Mouse (Mus musculus) midbrain, postnatal 0 days (tissue): Measurements from ENCODE around the gene Rangrf. TPM values are rescaled to one million over a fixed set of nuclear protein-coding genes. Genes with fewer than 3 reads are reported as not detected.
A peak's percentile ranks its signal among the peaks of the same experiment; 100 is the strongest.

ENCODE experiments used
- ATAC-seq: fragments of 200-750 bp; cut with Nextera tagmentation; 2 replicates; pipeline ENCODE4 v1.8.0; 2017; ENCODE audit warnings: moderate number of reproducible peaks, mild to moderate bottlenecking, moderate TSS enrichment, moderate library complexity; ENCODE audit not compliant: low FRiP score
- DNase-seq: peaks from one replicate; pipeline ENCODE4 v3.0.0-alpha.2; 2015; ENCODE audit warnings: low spot score
- H3K27ac ChIP-seq: fragments of 300-500 bp; sonication (generic); 2 replicates; pipeline ENCODE4 v1.5.1; 2014; ENCODE audit warnings: low read depth, mild to moderate bottlenecking, low read length, mixed read lengths
- H3K27me3 ChIP-seq: fragments of 300-500 bp; sonication (generic); 2 replicates; pipeline ENCODE4 v1.6.1; 2014; ENCODE audit warnings: low read length, control low read depth, mixed read lengths; ENCODE audit not compliant: insufficient read depth
- H3K36me3 ChIP-seq: fragments of 300-500 bp; sonication (generic); 2 replicates; pipeline ENCODE4 v1.6.1; 2014; ENCODE audit warnings: low read length, control low read depth, mixed read lengths; ENCODE audit not compliant: insufficient read depth
- H3K4me1 ChIP-seq: fragments of 300-500 bp; sonication (generic); 2 replicates; pipeline ENCODE4 v1.6.1; 2014; ENCODE audit warnings: mild to moderate bottlenecking, control low read depth, antibody characterized with exemption, low read length, mixed read lengths; ENCODE audit not compliant: insufficient read depth
- H3K4me2 ChIP-seq: fragments of 300-500 bp; sonication (generic); 2 replicates; pipeline ENCODE4 v1.6.1; 2014; ENCODE audit warnings: low read depth, mild to moderate bottlenecking, low read length, mixed read lengths; ENCODE audit not compliant: poor library complexity, severe bottlenecking
- H3K4me3 ChIP-seq: fragments of 300-500 bp; sonication (generic); 2 replicates; pipeline ENCODE4 v1.5.1; 2014; ENCODE audit warnings: low read depth, mild to moderate bottlenecking, low read length, moderate library complexity
- H3K9ac ChIP-seq: fragments of 300-500 bp; sonication (generic); replicated peaks from 2 replicates; pipeline ENCODE4 v1.6.1; 2014; ENCODE audit warnings: mild to moderate bottlenecking, low read length, moderate library complexity, mixed read lengths; ENCODE audit not compliant: poor library complexity, severe bottlenecking
- H3K9me3 ChIP-seq: fragments of 300-500 bp; sonication (generic); 2 replicates; pipeline ENCODE4 v1.6.1; 2016; ENCODE audit warnings: low read length, control low read depth
- CTCF ChIP-seq: IDR thresholded peaks from 2 replicates; pipeline ENCODE4 v1.5.1; 2016; ENCODE audit warnings: antibody characterized with exemption, mild to moderate bottlenecking
- WGBS: fragments of 180-500 bp; shearing (Covaris S2); extraction: QIAGEN DNeasy Blood & Tissue Kit; methylation state at CpG from one replicate; pipeline ENCODE4 v1.1.7; 2014; 5-methylcytosine and 5-hydroxymethylcytosine counted together
- microRNA-seq: library from miRNA; unstranded; fragments of <30 nt; microRNA quantifications from one replicate; pipeline ENCODE4, GENCODE M21; 2016; ENCODE audit warnings: borderline number of aligned reads
- polyA plus RNA-seq: library from polyadenylated mRNA; unstranded; fragments of >200 nt; fragmentation: Nextera tagmentation; extraction: Ambion mirVana; gene quantifications from 2 replicates; pipeline ENCODE4 v1.2.1, GENCODE M21; 2015
- total RNA-seq: library from RNA; depleted of rRNA; stranded (reverse); fragments of >200 nt; gene quantifications from 2 replicates; pipeline ENCODE4 v1.2.3, GENCODE M21; 2014; rRNA removed

Gene Rangrf
- total and polyA plus RNA-seq, 2 experiments from 2014 or later: 18.9 to 25.0 TPM

DNA sequence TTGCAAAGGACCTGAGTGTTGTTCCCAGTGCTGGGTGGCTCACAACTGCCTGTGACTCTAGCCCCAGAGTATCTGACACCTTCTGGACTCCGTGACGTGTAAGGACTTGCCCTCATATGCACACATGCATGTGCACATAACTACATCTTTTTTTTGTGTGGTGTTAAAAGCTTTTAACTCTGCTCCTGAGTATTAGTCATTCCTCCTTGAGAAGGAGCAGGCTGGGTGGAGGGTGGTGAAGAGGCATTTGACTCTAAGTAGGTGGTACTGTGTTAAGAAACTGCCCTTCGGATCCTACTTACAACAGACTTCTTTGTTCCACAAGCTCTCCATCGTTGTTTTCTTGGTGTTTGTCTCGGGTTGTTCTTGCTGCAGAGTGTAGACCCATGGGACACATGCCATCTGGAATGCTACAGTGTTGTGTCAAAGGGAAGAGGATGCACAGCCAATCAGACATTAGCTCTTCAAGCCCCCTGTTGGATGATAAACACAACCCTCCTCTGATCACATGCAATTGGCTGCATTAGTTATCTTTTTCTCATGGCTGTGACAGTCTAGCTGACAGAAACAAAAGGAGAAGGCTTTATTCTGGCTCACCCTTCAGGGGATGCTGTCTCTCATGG is 41.0 kb downstream of the Rangrf start:
- ATAC-seq (no peak), DNase-seq (peak; percentile 51)

DNA sequence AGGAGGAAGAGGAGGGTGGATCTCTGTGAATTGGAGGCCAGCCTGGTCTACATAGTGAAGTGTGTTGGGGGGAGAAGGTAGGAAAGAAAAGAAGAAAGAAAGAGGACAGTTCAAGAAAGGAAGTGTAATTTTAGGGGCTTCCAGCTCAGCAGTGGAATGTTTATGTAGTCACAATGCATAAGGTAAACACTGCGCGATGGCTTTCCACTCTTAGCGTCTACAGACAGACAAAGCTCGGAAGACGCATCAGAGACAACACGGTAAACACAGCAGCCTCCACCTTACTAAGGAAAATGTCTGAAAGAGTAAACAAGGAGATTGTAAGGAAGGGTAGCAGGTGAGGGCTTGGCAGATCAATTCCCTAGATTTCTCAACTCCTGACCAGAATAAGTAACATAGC is 45.0 kb downstream of the Rangrf start:
- WGBS: 87% methylated on average over 6 of the region's 6 CpGs

More for the DNA sequence above, 41.0 kb downstream of the Rangrf start:
- Histone ChIP-seq H3K27ac (no peak overlapping the region; the same call in 1 of the 2 replicates), H3K4me1 (no peaks in the 10 kb centered on the region), H3K36me3 (no peaks in the 10 kb centered on the region), H3K4me3 (no peak overlapping the region), H3K9ac (no peak overlapping the region), H3K27me3 (no peaks in the 10 kb centered on the region), H3K9me3 (no peaks in the 10 kb centered on the region), H3K4me2 (no peak overlapping the region)
- no peak for TF ChIP-seq CTCF
- 60% methylated on average over 5 of the region's 5 CpGs for WGBS

DNA sequence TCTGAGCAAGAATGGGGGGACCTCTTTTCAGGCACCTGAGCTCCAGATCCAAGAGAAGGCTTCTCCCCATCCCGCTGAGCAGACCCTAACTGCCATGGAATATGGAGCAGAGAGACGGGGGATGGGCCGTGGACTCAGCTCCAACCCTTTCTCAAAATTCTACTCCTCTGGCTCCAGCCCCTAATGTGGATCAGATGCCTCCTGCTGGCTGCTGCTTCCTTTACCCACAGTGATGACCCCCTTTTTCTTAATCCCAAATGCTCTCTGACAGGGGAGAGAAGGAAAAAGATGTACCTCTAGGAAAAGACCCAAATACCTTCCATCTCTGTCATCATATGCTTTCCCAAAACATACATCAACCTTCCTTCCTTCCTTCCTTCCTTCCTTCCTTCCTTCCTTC is 48.0 kb downstream of the Rangrf start, which contains the start of gene Odf4:
Gene Odf4, minus strand, starts transcription at position 101 of the 400 bp plus-strand sequence.
- H3K4me3 ChIP-seq: no peak within 1 kb of the TSS
- ATAC-seq (no peak), DNase-seq (no peak)
- no peaks in the 10 kb centered on the region for H3K36me3 ChIP-seq
- 74% methylated on average over 3 of the region's 3 CpGs for WGBS
- no peak for TF ChIP-seq CTCF
- H3K9ac ChIP-seq: no peak within 1 kb of the TSS
- H3K27me3 ChIP-seq: no peaks in the 10 kb centered on the region
- no peak within 1 kb of the TSS for H3K27ac ChIP-seq
- no peaks in the 10 kb centered on the region for H3K9me3 ChIP-seq
- no peaks in the 10 kb centered on the region for H3K4me1 ChIP-seq
- H3K4me2 ChIP-seq: no peak within 1 kb of the TSS

More for the DNA sequence above, 45.0 kb downstream of the Rangrf start:
- Histone ChIP-seq H3K4me3 (no peak overlapping the region), H3K4me1 (no peaks in the 10 kb centered on the region), H3K9ac (no peak overlapping the region), H3K27me3 (no peaks in the 10 kb centered on the region), H3K4me2 (no peak overlapping the region), H3K9me3 (no peaks in the 10 kb centered on the region), H3K27ac (no peak overlapping the region), H3K36me3 (no peaks in the 10 kb centered on the region)
- no peak for DNase-seq
- ATAC-seq: no peak
- no peak for TF ChIP-seq CTCF

DNA sequence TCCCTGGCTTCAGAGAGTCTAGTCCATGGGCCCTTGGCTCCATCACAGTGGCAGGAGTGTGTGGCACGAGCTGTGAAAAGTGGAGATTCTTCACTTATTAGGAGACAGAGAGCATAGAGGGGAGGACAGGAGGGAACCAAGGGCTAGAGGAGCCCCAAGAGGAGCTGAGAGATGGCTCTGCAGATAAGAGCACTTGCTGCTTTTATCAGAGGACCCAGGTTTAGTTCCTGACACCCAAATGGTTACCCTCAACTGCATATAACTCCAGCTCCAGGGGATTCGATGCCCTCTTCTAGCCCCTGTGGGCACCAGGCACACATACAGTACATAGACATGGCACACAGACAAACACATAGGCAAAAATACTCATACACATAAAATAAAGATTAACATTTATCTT is 50.2 kb downstream of the Rangrf start:
- no peak overlapping the region for H3K4me3 ChIP-seq
- 83% methylated on average over 2 of the region's 2 CpGs for WGBS
- DNase-seq (no peak), ATAC-seq (no peak)
- TF ChIP-seq CTCF: no peak
- no peak overlapping the region for H3K9ac ChIP-seq
- H3K9me3 ChIP-seq: no peaks in the 10 kb centered on the region
- no peaks in the 10 kb centered on the region for H3K36me3 ChIP-seq
- no peak overlapping the region for H3K4me2 ChIP-seq
- H3K27ac ChIP-seq: no peak overlapping the region
- H3K27me3 ChIP-seq: no peaks in the 10 kb centered on the region
- H3K4me1 ChIP-seq: no peaks in the 10 kb centered on the region

DNA sequence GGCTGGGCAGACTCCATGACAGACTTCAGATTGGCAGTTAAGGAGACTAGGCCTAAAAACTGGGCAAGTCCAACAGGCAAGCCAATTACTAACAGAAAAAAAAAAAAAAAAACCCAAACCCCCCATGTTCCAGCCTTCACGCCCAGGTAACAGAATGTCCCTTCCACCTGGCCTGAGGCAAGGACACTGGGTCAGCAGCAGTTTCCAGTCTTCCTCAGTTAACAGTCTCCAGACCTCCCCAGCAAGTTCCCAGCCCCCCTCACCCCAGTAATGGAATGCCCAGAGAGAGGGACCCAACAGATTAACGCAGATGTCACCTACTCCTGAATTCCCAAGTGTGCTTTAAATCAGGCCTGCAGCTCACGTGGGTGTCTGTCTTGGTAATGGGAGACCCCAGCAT is 51.8 kb downstream of the Rangrf start:
- Histone ChIP-seq H3K36me3 (no peaks in the 10 kb centered on the region), H3K9ac (no peak overlapping the region), H3K4me2 (no peak overlapping the region), H3K4me3 (no peak overlapping the region), H3K9me3 (no peaks in the 10 kb centered on the region), H3K4me1 (no peaks in the 10 kb centered on the region), H3K27me3 (no peaks in the 10 kb centered on the region), H3K27ac (no peak overlapping the region)
- no peak for DNase-seq
- ATAC-seq: no peak
- 61% methylated on average over 3 of the region's 3 CpGs for WGBS
- no peak for TF ChIP-seq CTCF

Small RNAs within 50 kb of the gene (microRNA-seq; reads per million reads assigned to microRNA genes)
- gene Mir3062: 6.7 reads per million, percentile 13 among the genes with 10 or more reads in this experiment

Other genes starting within 250 kb of the Rangrf start
- gene Ndel1, start 103.3 kb downstream of the Rangrf start, total RNA-seq: 88.0 and 114 TPM in 2 replicates
- 106 and 112 TPM in 2 replicates for gene Ndel1, start 103.3 kb downstream of the Rangrf start, polyA plus RNA-seq
- gene Rnf222, start 86.6 kb downstream of the Rangrf start, total RNA-seq: 0.11 TPM in 1 of 2 replicates, not detected in the other
- not detected in 2 replicates for gene Rnf222, start 86.6 kb downstream of the Rangrf start, polyA plus RNA-seq
- 1,124 and 1,179 TPM in 2 replicates for gene Rpl26, start 73.6 kb downstream of the Rangrf start, total RNA-seq
- 561 and 573 TPM in 2 replicates for gene Rpl26, start 73.6 kb downstream of the Rangrf start, polyA plus RNA-seq
- 1.5 and 4.3 TPM in 2 replicates for gene Odf4, start 48.1 kb downstream of the Rangrf start, total RNA-seq
- 0.52 and 2.2 TPM in 2 replicates for gene Odf4, start 48.1 kb downstream of the Rangrf start, polyA plus RNA-seq
- gene Arhgef15, start 17.7 kb downstream of the Rangrf start, total RNA-seq: 23.3 and 50.8 TPM in 2 replicates
- gene Arhgef15, start 17.7 kb downstream of the Rangrf start, polyA plus RNA-seq: 27.6 and 34.3 TPM in 2 replicates
- 0.93 and 1.4 TPM in 2 replicates for gene Slc25a35, start 7.1 kb downstream of the Rangrf start, total RNA-seq
- 1.5 and 2.0 TPM in 2 replicates for gene Slc25a35, start 7.1 kb downstream of the Rangrf start, polyA plus RNA-seq
- gene Pfas, start 33.3 kb upstream of the Rangrf start, total RNA-seq: 28.3 and 28.7 TPM in 2 replicates
- gene Pfas, start 33.3 kb upstream of the Rangrf start, polyA plus RNA-seq: 13.9 and 14.1 TPM in 2 replicates
- 60.0 and 67.7 TPM in 2 replicates for gene Ctc1, start 40.7 kb upstream of the Rangrf start, total RNA-seq
- 46.8 and 53.4 TPM in 2 replicates for gene Ctc1, start 40.7 kb upstream of the Rangrf start, polyA plus RNA-seq
- gene Aurkb, start 70.5 kb upstream of the Rangrf start, total RNA-seq: 6.9 and 10.5 TPM in 2 replicates
- 6.0 and 6.9 TPM in 2 replicates for gene Aurkb, start 70.5 kb upstream of the Rangrf start, polyA plus RNA-seq
- 33.3 and 39.0 TPM in 2 replicates for gene Borcs6, start 84.5 kb upstream of the Rangrf start, total RNA-seq
- gene Borcs6, start 84.5 kb upstream of the Rangrf start, polyA plus RNA-seq: 21.1 and 21.3 TPM in 2 replicates
- 42.4 and 61.8 TPM in 2 replicates for gene Tmem107, start 95.6 kb upstream of the Rangrf start, total RNA-seq
- 23.8 and 27.8 TPM in 2 replicates for gene Tmem107, start 95.6 kb upstream of the Rangrf start, polyA plus RNA-seq
- gene Vamp2, start 113.3 kb upstream of the Rangrf start, total RNA-seq: 144 and 157 TPM in 2 replicates
- 591 and 600 TPM in 2 replicates for gene Vamp2, start 113.3 kb upstream of the Rangrf start, polyA plus RNA-seq
- gene Per1, start 120.0 kb upstream of the Rangrf start, total RNA-seq: 28.5 and 47.1 TPM in 2 replicates
- 11.8 and 15.4 TPM in 2 replicates for gene Per1, start 120.0 kb upstream of the Rangrf start, polyA plus RNA-seq
- gene Hes7, start 145.2 kb upstream of the Rangrf start, total RNA-seq: 1.2 and 2.1 TPM in 2 replicates
- 1.7 and 2.0 TPM in 2 replicates for gene Hes7, start 145.2 kb upstream of the Rangrf start, polyA plus RNA-seq
- 1.0 and 1.6 TPM in 2 replicates for gene 9130213A22Rik, start 147.4 kb upstream of the Rangrf start, total RNA-seq
- gene 9130213A22Rik, start 147.4 kb upstream of the Rangrf start, polyA plus RNA-seq: 1.2 and 1.4 TPM in 2 replicates
- gene Aloxe3, start 150.7 kb upstream of the Rangrf start, total RNA-seq: 16.3 and 19.4 TPM in 2 replicates
- 17.8 and 21.4 TPM in 2 replicates for gene Aloxe3, start 150.7 kb upstream of the Rangrf start, polyA plus RNA-seq
- 1.0 and 1.5 TPM in 2 replicates for gene Alox12b, start 181.8 kb upstream of the Rangrf start, total RNA-seq
- gene Alox12b, start 181.8 kb upstream of the Rangrf start, polyA plus RNA-seq: 0.67 and 0.91 TPM in 2 replicates
- 3.5 and 4.1 TPM in 2 replicates for gene Alox8, start 222.7 kb upstream of the Rangrf start, total RNA-seq
- 2.0 and 2.1 TPM in 2 replicates for gene Alox8, start 222.7 kb upstream of the Rangrf start, polyA plus RNA-seq